Mouse (Mus musculus) liver, postnatal 0 days (tissue): ENCODE measurements at regions not wholly inside any gene's neighbourhood (a gene's known extent, or its start where the extent isn't known, plus 50 kb on each side); places are given as distances from the start of the nearest gene placed in this dataset.

Experiments
- CTCF ChIP-seq: sonication (generic); IDR thresholded peaks from 2 replicates; pipeline ENCODE4 v1.5.1; 2016; ENCODE audit warnings: antibody characterized with exemption, low read depth
- EP300 ChIP-seq: IDR thresholded peaks from 2 replicates; pipeline ENCODE4 v1.6.1; 2016; ENCODE audit warnings: antibody characterized with exemption, low read depth, mild to moderate bottlenecking

GRCm38 (mm10) chr16:66137755-66138154 lies 322.7 kb downstream of the Vgll3 start:
- TF ChIP-seq CTCF (no peak), EP300 (no peak)
